Mouse (Mus musculus) liver (tissue): ENCODE measurements around the gene Itgam.
A peak's percentile ranks its signal among the peaks of the same experiment; 100 is the strongest.
"Not testable (repeated sequence)": the region's sequence is repeated elsewhere in the genome, so short reads cannot be mapped to it uniquely, and the experiment has no call there.

Source experiments
- DNase-seq: peaks from one replicate; pipeline ENCODE4 v3.0.0-alpha.2; 2020; ENCODE audit warnings: mixed read lengths

The Itgam gene

GRCm38 (mm10) chr7:128062456-128062855 is at the start of gene Itgam, which contains the start of gene Gm49368:
Itgam (plus strand) TSS chr7:128062640.
Gm49368 (plus strand) TSS chr7:128062683.
- no peak for DNase-seq

- DNase-seq: no peak
Observed at GRCm38 (mm10) chr7:128013116-128013515, 49.3 kb upstream of the Itgam start.

GRCm38 (mm10) chr7:128016134-128016533 is 46.3 kb upstream of the Itgam start:
- DNase-seq: not testable (repeated sequence)

GRCm38 (mm10) chr7:128016650-128017049 is 45.8 kb upstream of the Itgam start:
- no peak for DNase-seq

- DNase-seq: no peak
Observed at GRCm38 (mm10) chr7:128018275-128018674, 44.2 kb upstream of the Itgam start.

- DNase-seq: no peak
Observed at GRCm38 (mm10) chr7:128019187-128019586, 43.3 kb upstream of the Itgam start.

GRCm38 (mm10) chr7:128022974-128023373 is 39.5 kb upstream of the Itgam start:
- DNase-seq: no peak

- no peak for DNase-seq
Observed at GRCm38 (mm10) chr7:128023565-128023964, 38.9 kb upstream of the Itgam start.

- no peak for DNase-seq
Observed at GRCm38 (mm10) chr7:128024364-128024763, 38.1 kb upstream of the Itgam start.

GRCm38 (mm10) chr7:128024932-128025331 is 37.5 kb upstream of the Itgam start:
- no peak for DNase-seq

- no peak for DNase-seq
Observed at GRCm38 (mm10) chr7:128025381-128025780, 37.1 kb upstream of the Itgam start.

- peak; percentile 66 for DNase-seq
Observed at GRCm38 (mm10) chr7:128031403-128031976, 30.9 kb upstream of the Itgam start.

- no peak for DNase-seq
Observed at GRCm38 (mm10) chr7:128032290-128032988, 30.0 kb upstream of the Itgam start.

- DNase-seq: no peak
Observed at GRCm38 (mm10) chr7:128032989-128033293, 29.5 kb upstream of the Itgam start.

GRCm38 (mm10) chr7:128033616-128034015 is 28.8 kb upstream of the Itgam start:
- no peak for DNase-seq

GRCm38 (mm10) chr7:128042161-128042820 is 20.1 kb upstream of the Itgam start:
- DNase-seq: not testable (repeated sequence)

- no peak for DNase-seq
Observed at GRCm38 (mm10) chr7:128044142-128044785, 18.2 kb upstream of the Itgam start.

- DNase-seq: no peak
Observed at GRCm38 (mm10) chr7:128045640-128046039, 16.8 kb upstream of the Itgam start.

GRCm38 (mm10) chr7:128048819-128049218 is 13.6 kb upstream of the Itgam start:
- DNase-seq: no peak

- DNase-seq: no peak
Observed at GRCm38 (mm10) chr7:128049254-128049653, 13.2 kb upstream of the Itgam start.

- DNase-seq: peak; percentile 20
Observed at GRCm38 (mm10) chr7:128050739-128051138, 11.7 kb upstream of the Itgam start.

GRCm38 (mm10) chr7:128053061-128053460 is 9.4 kb upstream of the Itgam start:
- DNase-seq: no peak

- DNase-seq: no peak
Observed at GRCm38 (mm10) chr7:128056917-128057444, 5.5 kb upstream of the Itgam start.
